Mouse (Mus musculus): Measurements from ENCODE around the gene Cmtr1. TPM values are rescaled to one million over a fixed set of nuclear protein-coding genes. Genes with fewer than 3 reads are reported as not detected.

The Cmtr1 gene
- polyA plus RNA-seq, 1 experiment = not detected

GRCm38 (mm10) chr17:29716732-29717445 lies 56.5 kb downstream of the Cmtr1 start, which contains the start of gene Ccdc167:
TSS of gene Ccdc167 (minus strand) at chr17:29717044.
- Histone ChIP-seq H3K4me3 (ENCODE audit: insufficient read depth, low read depth, low read length) (peak within 1 kb of the TSS; percentile 69), H3K4me1 (ENCODE audit: control insufficient read depth, insufficient read depth, low read length) (peaks cover 6% of the 10 kb centered on the region), H3K27ac (ENCODE audit: insufficient read depth, low read depth, low read length) (no peak within 1 kb of the TSS)
- TF ChIP-seq POLR2A (IDR thresholded peaks at IDR 0.05; ENCODE audit: insufficient read depth, low read depth, low read length) (no peak), CTCF (IDR thresholded peaks at IDR 0.05; ENCODE audit: insufficient read depth, low read depth, low read length) (no peak)
- 5% methylated on average over 41 of the region's 41 CpGs for WGBS

DNA sequence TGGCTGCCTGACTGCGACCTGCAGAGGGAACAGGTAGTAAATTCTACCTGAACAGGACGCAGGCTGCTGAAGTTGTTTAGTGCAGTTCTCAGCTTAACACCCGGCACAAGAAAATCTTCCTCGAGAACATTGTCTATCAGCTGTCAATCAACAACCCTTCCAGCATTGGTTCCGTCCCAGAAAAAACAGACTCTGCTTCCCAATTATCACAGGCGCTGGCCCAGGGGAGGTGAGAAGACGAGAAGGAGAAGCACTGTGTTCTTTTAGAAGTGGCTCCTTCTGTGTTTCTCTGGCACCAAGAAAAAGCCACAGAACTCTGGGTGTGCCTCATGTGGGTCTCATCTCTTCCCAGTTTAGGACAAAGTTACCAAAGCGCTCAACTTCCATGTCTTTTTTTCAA lies 58.3 kb downstream of the Cmtr1 start:
- H3K4me3 ChIP-seq (ENCODE audit: insufficient read depth, low read depth, low read length) = no peak overlapping the region
- no peak overlapping the region for H3K27ac ChIP-seq (ENCODE audit: insufficient read depth, low read depth, low read length)
- 84% methylated on average over 8 of the region's 8 CpGs for WGBS
- TF ChIP-seq CTCF (IDR thresholded peaks at IDR 0.05; ENCODE audit: insufficient read depth, low read depth, low read length) (no peak), POLR2A (IDR thresholded peaks at IDR 0.05; ENCODE audit: insufficient read depth, low read depth, low read length) (no peak)
- peaks cover 6% of the 10 kb centered on the region for H3K4me1 ChIP-seq (ENCODE audit: control insufficient read depth, insufficient read depth, low read length)

DNA sequence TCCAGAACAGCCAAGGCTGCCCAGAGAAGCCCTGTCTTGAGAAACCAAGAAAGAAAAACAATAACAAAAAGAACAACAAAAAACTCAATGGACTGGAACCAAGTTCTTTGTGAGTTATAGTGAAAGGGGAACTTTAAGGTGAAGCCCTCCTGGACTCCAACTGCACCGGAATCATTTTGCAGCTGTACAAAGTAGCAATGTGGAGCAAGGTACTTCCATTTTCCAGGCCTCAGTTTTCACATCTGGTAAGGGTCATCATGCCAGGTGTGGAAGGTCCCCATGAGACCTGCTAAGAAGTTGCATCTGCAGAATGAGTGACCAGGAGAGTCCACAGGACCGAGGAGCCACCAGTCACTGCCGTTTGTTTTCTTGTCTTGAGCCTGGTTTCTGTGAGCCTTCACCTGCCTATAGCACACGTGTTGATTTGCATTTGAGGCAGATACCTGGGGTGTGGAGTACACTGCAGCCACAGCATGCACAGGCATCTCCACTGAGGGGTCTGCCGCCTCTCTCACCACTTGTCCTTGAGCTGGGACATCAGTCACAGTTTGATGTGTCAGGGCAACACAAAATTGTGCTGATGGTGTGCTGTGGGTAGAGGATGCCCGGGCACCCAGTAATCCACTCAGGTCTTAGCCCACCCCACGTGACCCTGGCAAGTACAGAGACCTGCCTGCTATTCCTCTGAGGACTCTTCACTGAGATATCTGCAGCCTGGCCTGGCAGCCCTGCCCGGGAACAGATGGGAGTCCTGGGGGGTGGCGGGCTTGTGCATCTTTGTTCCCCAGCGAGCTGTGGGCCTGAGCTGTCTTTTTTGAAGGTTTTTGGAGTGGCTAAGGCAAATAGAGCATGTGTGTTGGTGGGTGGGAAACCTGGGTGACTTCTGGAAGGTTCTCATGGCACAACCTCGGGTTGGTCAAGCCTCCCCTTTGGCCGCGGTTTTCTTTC lies 59.5 kb downstream of the Cmtr1 start:
- WGBS = 85% methylated on average over 13 of the region's 13 CpGs
- Histone ChIP-seq H3K4me3 (ENCODE audit: insufficient read depth, low read depth, low read length) (no peak overlapping the region), H3K4me1 (ENCODE audit: control insufficient read depth, insufficient read depth, low read length) (peaks cover 4% of the 10 kb centered on the region; the same call in 1 of the 2 replicates), H3K27ac (ENCODE audit: insufficient read depth, low read depth, low read length) (no peak overlapping the region)
- TF ChIP-seq CTCF (IDR thresholded peaks at IDR 0.05; ENCODE audit: insufficient read depth, low read depth, low read length) = no peak
- TF ChIP-seq POLR2A (IDR thresholded peaks at IDR 0.05; ENCODE audit: insufficient read depth, low read depth, low read length) = no peak

DNA sequence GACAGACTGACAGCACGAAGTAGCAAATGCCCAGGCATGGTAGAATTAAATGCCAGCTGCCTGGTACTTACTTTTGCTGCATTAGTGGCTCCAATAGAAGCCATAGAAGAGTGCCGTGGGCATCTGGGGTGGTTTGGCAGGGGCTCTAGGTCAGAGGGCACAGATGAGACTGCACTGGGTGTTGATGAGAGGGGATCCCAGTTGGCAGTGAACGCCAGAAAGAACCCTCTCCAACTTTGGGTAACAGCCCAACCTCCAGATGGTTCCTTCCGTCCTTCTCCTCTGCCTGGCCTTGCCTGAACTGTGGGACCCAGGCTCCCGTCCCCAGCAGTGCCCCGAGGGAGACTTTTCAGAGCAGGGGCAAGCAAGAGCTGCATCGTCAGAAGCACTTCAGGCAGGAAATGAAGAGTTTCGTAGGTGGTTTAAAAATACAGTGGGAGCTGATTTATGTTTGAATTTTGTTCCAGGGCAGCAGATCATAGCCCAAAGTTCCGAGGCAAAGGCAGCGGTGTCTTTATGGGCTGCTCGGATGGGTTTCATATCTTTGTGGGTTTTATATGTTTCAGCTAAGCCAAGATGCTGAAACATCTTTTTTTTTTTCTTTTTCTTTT lies 60.5 kb downstream of the Cmtr1 start:
- 78% methylated on average over 11 of the region's 11 CpGs for WGBS
- H3K27ac ChIP-seq (ENCODE audit: insufficient read depth, low read depth, low read length) = no peak overlapping the region
- H3K4me1 ChIP-seq (ENCODE audit: control insufficient read depth, insufficient read depth, low read length) = peaks cover 4% of the 10 kb centered on the region; the same call in 1 of the 2 replicates
- TF ChIP-seq POLR2A (IDR thresholded peaks at IDR 0.05; ENCODE audit: insufficient read depth, low read depth, low read length) = no peak
- TF ChIP-seq CTCF (IDR thresholded peaks at IDR 0.05; ENCODE audit: insufficient read depth, low read depth, low read length) = no peak
- no peak overlapping the region for H3K4me3 ChIP-seq (ENCODE audit: insufficient read depth, low read depth, low read length)

- no peaks in the 10 kb centered on the region for H3K4me1 ChIP-seq (ENCODE audit: control insufficient read depth, insufficient read depth, low read length)
- 32% methylated on average over 6 of the region's 6 CpGs for WGBS
- TF ChIP-seq POLR2A (IDR thresholded peaks at IDR 0.05; ENCODE audit: insufficient read depth, low read depth, low read length) (no peak), CTCF (IDR thresholded peaks at IDR 0.05; ENCODE audit: insufficient read depth, low read depth, low read length) (no peak)
Observed at GRCm38 (mm10) chr17:29724610-29725009, 64.2 kb downstream of the Cmtr1 start.

DNA sequence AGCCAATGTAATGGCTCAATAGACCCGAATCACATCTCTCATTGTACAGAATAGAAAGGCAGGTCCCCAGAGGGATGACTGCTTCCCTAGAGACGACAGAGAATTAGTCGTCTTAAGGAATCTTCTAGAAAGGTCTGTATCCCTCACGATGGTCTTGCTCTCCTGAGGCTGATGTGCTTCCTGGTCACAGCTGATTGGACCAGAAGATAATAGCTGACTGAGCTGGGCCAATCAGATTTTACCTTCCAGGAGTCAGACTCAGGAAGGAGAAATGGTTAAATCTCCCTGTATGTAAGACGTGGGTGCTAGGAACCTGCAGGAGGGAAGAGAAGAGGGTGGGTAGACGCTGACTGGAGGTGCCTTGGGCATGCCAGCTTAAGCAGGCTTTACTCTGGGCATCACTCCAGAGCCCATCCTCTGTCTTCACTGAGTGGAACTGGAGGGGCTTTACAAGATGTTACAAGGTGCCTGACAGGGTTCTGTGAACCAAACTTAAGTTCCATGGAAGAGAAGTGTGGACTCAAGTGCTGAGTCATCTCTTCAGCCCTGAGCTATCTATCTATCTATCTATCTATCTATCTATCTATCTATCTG lies 64.7 kb downstream of the Cmtr1 start:
- no peak overlapping the region for H3K4me3 ChIP-seq (ENCODE audit: insufficient read depth, low read depth, low read length)
- WGBS = 58% methylated on average over 6 of the region's 6 CpGs
- TF ChIP-seq CTCF (IDR thresholded peaks at IDR 0.05; ENCODE audit: insufficient read depth, low read depth, low read length) (no peak), POLR2A (IDR thresholded peaks at IDR 0.05; ENCODE audit: insufficient read depth, low read depth, low read length) (no peak)
- H3K27ac ChIP-seq (ENCODE audit: insufficient read depth, low read depth, low read length) = no peak overlapping the region
- H3K4me1 ChIP-seq (ENCODE audit: control insufficient read depth, insufficient read depth, low read length) = no peaks in the 10 kb centered on the region

More at GRCm38 (mm10) chr17:29724610-29725009, 64.2 kb downstream of the Cmtr1 start:
- Histone ChIP-seq H3K27ac (ENCODE audit: insufficient read depth, low read depth, low read length) (no peak overlapping the region), H3K4me3 (ENCODE audit: insufficient read depth, low read depth, low read length) (no peak overlapping the region)

DNA sequence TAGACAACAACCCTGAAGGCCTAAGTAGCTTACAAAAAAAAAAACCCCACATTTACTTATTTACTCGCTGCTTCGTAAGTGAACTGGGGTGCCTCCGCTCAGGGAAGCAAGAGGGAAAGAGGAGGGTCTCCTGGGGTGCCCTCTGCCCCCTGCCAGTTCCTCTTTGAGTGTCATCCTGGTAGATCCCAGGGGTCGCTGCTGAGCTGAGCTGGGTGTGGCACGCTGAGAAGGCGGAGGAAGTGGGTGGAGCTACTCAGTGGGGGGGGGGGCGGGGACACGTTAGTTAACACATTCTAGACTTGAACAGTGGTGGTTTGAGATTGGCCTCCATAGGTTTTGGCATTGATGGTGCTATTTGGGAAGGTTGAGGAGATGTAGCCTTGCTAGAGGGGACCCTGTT lies 67.7 kb downstream of the Cmtr1 start:
- WGBS = 65% methylated on average over 8 of the region's 8 CpGs
- TF ChIP-seq CTCF (IDR thresholded peaks at IDR 0.05; ENCODE audit: insufficient read depth, low read depth, low read length) (no peak), POLR2A (IDR thresholded peaks at IDR 0.05; ENCODE audit: insufficient read depth, low read depth, low read length) (no peak)

DNA sequence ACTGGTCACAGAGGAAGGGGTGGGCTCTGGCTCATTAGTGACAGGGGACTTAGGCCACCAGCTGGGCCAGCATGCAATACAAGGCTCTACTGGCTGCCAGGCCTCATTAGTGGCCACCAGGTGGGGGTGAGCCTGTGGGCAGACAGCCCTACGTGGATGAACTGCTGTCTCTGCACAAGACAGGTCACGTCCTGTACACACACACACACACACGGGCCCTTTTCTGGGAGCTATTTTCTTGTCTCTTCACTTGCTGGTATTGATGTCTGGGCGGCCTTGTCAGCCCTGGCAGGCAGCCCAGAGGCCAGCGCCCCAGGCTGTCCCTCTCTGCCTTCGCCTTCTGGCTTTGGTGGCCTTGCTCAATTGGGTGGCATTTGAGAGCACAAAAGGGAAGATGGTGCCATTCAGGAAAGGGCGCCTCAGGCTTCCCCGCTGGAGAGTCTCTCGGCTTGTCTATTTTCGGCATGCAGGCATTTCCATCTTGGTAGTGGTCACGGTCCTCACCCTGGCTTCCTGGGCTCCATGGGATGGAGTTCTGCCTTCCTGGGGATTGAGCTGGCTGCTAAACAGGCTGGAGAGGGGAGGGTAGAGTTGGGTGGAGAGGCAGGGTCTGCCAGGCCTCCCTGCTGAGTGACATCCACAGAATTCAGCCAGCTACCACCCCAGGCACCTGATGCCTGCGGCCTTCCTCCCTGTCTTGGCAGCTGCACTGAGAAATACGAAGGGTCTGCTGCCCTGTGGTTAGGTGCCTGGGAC lies 70.3 kb downstream of the Cmtr1 start:
- WGBS = 60% methylated on average over 13 of the region's 13 CpGs
- Histone ChIP-seq H3K4me3 (ENCODE audit: insufficient read depth, low read depth, low read length) (no peak overlapping the region), H3K27ac (ENCODE audit: insufficient read depth, low read depth, low read length) (no peak overlapping the region), H3K4me1 (ENCODE audit: control insufficient read depth, insufficient read depth, low read length) (peaks cover 9% of the 10 kb centered on the region; the same call in 1 of the 2 replicates)
- TF ChIP-seq CTCF (IDR thresholded peaks at IDR 0.05; ENCODE audit: insufficient read depth, low read depth, low read length) (no peak), POLR2A (IDR thresholded peaks at IDR 0.05; ENCODE audit: insufficient read depth, low read depth, low read length) (no peak)

More for the DNA sequence above, 67.7 kb downstream of the Cmtr1 start:
- peaks cover 9% of the 10 kb centered on the region; the same call in 1 of the 2 replicates for H3K4me1 ChIP-seq (ENCODE audit: control insufficient read depth, insufficient read depth, low read length)
- H3K27ac ChIP-seq (ENCODE audit: insufficient read depth, low read depth, low read length) = no peak overlapping the region
- no peak overlapping the region for H3K4me3 ChIP-seq (ENCODE audit: insufficient read depth, low read depth, low read length)

Measured in olfactory bulb, adult 2 months (tissue).